Mouse (Mus musculus): ENCODE data around the gene Tnfaip8l2. TPM values are rescaled to one million over a fixed set of nuclear protein-coding genes. Genes with fewer than 3 reads are reported as not detected.

Tnfaip8l2 gene
- 2.1 and 4.1 TPM in 2 replicates for polyA plus RNA-seq (2014; fragmentation: Nextera tagmentation; extraction: Ambion mirVana)

DNA sequence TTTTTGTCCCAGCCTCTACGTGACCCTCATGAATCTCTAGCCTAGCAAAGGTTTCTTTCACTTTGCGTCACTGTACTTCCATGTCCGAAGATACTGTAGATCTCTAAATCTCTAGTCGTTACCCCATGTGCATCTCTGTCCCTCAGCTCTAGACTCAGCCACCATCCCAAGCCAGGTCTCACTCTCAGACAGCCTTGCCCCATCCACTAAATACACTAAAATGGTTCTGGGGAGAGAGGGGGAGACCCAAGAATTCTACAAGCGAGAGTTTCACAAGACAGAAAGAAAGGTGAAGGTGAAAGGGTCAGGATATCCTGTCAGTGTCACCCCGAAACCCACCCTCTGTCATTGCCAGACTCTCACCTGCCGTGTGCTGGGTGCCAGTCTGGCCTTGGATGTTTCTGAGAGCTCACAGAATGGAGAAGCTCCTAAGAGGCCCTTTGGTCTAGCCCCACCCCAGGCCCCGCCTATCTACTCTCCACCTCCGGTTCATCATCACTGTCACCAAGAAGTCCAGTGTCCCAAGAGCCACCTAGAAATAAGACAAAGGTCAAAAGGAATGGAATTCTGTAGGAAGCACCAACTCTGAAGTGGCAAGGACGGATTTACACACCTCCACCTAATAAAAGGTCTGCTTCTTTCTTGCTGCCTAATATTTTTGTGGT lies at the start of gene Tnfaip8l2:
Gene Tnfaip8l2, minus strand, starts transcription at position 409 of the 665 bp plus-strand sequence.
- 83% methylated on average over 10 of the region's 10 CpGs for WGBS
- Histone ChIP-seq H3K9me3 (ENCODE audit: control insufficient read depth, low read length) (no peaks in the 10 kb centered on the region), H3K27ac (ENCODE audit: low read depth, low read length) (no peak within 1 kb of the TSS), H3K4me1 (ENCODE audit: control insufficient read depth, insufficient read depth, low read length) (no peaks in the 10 kb centered on the region), H3K36me3 (ENCODE audit: control insufficient read depth, insufficient read depth, low read length) (0 out of 2 replicates have a peak, but pooled peaks cover 5% of the 10 kb centered on the region), H3K4me2 (ENCODE audit: low read depth, low read length) (no peak within 1 kb of the TSS), H3K9ac (replicated peaks; ENCODE audit: low read depth, low read length) (no peak within 1 kb of the TSS), H3K4me3 (ENCODE audit: low read depth, low read length) (no peak within 1 kb of the TSS), H3K27me3 (ENCODE audit: control insufficient read depth, insufficient read depth, low read length) (no peaks in the 10 kb centered on the region)
- no peak for ATAC-seq (ENCODE audit: low read depth)

DNA sequence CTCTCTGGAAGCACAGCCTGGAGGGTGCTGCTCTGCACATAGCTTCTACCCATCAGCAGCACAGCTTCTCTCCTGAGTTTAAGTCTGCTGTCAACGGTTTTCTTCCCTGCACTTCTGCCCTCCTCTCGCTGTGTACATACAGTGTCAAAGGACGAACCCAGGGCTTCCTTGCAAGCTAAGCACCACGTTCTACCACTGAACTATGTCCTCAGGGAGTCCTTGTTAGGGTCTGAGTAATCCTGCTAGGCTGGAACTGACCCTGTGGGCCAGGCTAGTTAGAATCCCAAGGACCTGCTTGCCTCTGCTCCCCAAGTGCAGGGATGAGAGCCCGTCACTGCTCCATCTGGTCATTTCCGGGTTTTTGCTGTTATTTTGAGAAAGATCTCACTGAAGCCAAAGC lies 44.7 kb upstream of the Tnfaip8l2 start:
- WGBS = 92% methylated on average over 6 of the region's 6 CpGs
- no peak for ATAC-seq (ENCODE audit: low read depth)

DNA sequence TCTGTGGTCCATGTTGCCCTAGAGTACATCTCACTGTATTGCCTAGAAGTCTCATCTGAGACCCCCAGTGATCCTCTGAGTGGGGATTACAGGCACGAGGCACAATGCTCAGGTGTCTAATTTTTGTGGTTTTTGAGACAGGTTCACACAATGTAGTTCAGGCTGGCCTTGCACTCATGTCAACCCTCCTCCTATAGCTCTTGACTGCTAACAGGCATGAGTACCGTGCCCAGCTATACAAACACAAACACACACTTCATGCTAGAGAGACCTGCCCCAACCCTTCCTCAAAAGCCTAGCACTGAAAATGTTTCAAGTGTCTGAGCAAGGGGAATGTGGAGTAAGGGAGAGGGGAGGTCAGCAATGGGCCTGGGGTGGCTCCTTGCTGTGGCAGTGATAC lies 43.9 kb upstream of the Tnfaip8l2 start:
- Histone ChIP-seq H3K9me3 (ENCODE audit: control insufficient read depth, low read length) (no peaks in the 10 kb centered on the region), H3K4me2 (ENCODE audit: low read depth, low read length) (no peak overlapping the region), H3K27me3 (ENCODE audit: control insufficient read depth, insufficient read depth, low read length) (no peaks in the 10 kb centered on the region), H3K9ac (replicated peaks; ENCODE audit: low read depth, low read length) (no peak overlapping the region), H3K36me3 (ENCODE audit: control insufficient read depth, insufficient read depth, low read length) (peaks cover 28% of the 10 kb centered on the region), H3K4me1 (ENCODE audit: control insufficient read depth, insufficient read depth, low read length) (no peaks in the 10 kb centered on the region), H3K4me3 (ENCODE audit: low read depth, low read length) (no peak overlapping the region), H3K27ac (ENCODE audit: low read depth, low read length) (no peak overlapping the region)
- no peak for ATAC-seq (ENCODE audit: low read depth)
- 94% methylated on average over 2 of the region's 2 CpGs for WGBS

More for the DNA sequence above, 44.7 kb upstream of the Tnfaip8l2 start:
- Histone ChIP-seq H3K27me3 (ENCODE audit: control insufficient read depth, insufficient read depth, low read length) (no peaks in the 10 kb centered on the region), H3K36me3 (ENCODE audit: control insufficient read depth, insufficient read depth, low read length) (peaks cover 28% of the 10 kb centered on the region), H3K27ac (ENCODE audit: low read depth, low read length) (no peak overlapping the region), H3K9me3 (ENCODE audit: control insufficient read depth, low read length) (no peaks in the 10 kb centered on the region), H3K4me1 (ENCODE audit: control insufficient read depth, insufficient read depth, low read length) (no peaks in the 10 kb centered on the region), H3K4me2 (ENCODE audit: low read depth, low read length) (no peak overlapping the region), H3K9ac (replicated peaks; ENCODE audit: low read depth, low read length) (no peak overlapping the region), H3K4me3 (ENCODE audit: low read depth, low read length) (no peak overlapping the region)

DNA sequence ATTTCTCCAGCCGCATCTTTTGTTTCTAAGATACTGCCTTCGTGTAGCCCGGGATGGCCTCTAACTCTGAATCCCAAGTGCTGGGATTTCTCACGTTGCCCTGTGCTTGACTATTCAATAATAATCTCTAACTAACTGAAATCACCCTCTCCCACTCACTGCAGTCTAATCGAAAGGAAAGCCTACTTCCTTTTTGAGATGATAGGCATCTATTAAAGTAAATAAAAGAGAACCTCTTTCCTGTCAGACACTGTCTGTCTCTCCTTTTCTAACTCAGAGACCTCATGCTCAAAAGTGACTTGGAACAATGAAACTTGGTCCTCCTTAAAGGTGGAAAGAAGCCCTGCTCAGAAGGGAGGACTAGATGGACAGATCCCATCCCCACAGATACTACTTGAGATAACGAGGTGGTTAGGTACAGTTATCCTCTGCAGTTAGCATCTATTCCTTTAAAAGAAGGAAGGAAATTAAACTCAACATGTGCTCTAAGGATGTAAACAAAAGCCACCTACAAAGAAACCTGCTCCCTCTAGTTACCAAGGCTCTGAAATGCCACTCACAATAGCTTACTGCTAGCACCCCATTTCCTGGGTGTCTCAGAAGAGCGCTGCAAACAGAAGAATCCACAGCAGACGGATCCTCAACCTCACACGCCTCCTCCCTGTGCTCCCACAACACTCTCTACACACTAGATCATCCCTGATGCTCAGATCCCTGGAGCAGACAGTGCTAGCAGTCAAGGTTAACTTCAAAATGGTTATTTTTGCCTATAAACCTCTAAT lies 42.8 kb upstream of the Tnfaip8l2 start:
- H3K4me2 ChIP-seq (ENCODE audit: low read depth, low read length) = no peak overlapping the region
- no peak for ATAC-seq (ENCODE audit: low read depth)
- no peak overlapping the region for H3K9ac ChIP-seq (replicated peaks; ENCODE audit: low read depth, low read length)
- no peak overlapping the region for H3K4me3 ChIP-seq (ENCODE audit: low read depth, low read length)
- no peaks in the 10 kb centered on the region for H3K9me3 ChIP-seq (ENCODE audit: control insufficient read depth, low read length)
- WGBS = 94% methylated on average over 9 of the region's 9 CpGs
- H3K36me3 ChIP-seq (ENCODE audit: control insufficient read depth, insufficient read depth, low read length) = peaks cover 28% of the 10 kb centered on the region
- no peaks in the 10 kb centered on the region for H3K27me3 ChIP-seq (ENCODE audit: control insufficient read depth, insufficient read depth, low read length)
- no peaks in the 10 kb centered on the region for H3K4me1 ChIP-seq (ENCODE audit: control insufficient read depth, insufficient read depth, low read length)
- H3K27ac ChIP-seq (ENCODE audit: low read depth, low read length) = no peak overlapping the region

DNA sequence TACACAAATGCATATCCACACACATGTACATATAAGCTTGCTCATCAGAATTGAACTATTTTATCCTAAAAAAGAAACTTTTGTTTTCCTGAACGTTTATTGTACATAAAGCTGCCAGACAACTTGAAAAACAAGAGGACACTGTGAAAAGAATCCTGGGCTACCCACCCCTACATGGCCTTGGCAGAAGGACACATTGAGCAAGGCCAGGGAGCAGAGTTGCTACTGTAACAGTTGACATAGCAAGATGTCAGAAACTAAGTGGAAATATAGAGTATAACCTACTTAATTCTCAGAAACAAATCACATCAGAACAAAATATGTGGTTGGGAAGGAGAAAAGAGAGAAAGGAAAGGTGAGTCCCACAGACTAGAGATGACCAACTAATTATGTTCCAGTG lies 39.7 kb upstream of the Tnfaip8l2 start:
- WGBS = 55% methylated on average over 1 of the region's 1 CpGs
- H3K4me2 ChIP-seq (ENCODE audit: low read depth, low read length) = no peak overlapping the region

DNA sequence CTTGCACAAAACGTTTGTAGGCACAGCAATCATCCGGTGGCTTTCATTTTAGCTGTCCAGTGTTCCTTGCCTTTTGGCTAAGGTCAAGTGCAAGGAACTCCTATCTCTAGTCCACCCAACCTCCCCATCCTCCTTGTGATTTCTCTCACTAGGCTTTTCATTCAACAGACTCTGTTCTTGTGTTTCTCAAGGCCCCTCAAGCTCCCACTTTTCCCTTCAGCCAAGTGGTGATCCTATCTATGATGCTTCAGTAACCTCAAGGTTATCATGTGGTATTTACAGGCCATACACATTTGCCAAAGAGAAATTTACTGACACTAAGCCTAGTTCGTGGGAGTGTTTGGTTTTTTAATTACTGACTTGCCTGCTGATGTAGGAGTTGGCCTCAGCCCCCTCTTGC lies 37.7 kb upstream of the Tnfaip8l2 start:
- no peaks in the 10 kb centered on the region for H3K27me3 ChIP-seq (ENCODE audit: control insufficient read depth, insufficient read depth, low read length)
- no peak overlapping the region for H3K4me2 ChIP-seq (ENCODE audit: low read depth, low read length)
- H3K4me3 ChIP-seq (ENCODE audit: low read depth, low read length) = no peak overlapping the region
- no peaks in the 10 kb centered on the region for H3K9me3 ChIP-seq (ENCODE audit: control insufficient read depth, low read length)
- H3K36me3 ChIP-seq (ENCODE audit: control insufficient read depth, insufficient read depth, low read length) = peaks cover 5% of the 10 kb centered on the region; the same call in 1 of the 2 replicates
- H3K27ac ChIP-seq (ENCODE audit: low read depth, low read length) = no peak overlapping the region
- no peak for ATAC-seq (ENCODE audit: low read depth)
- 81% methylated on average over 3 of the region's 3 CpGs for WGBS
- H3K4me1 ChIP-seq (ENCODE audit: control insufficient read depth, insufficient read depth, low read length) = no peaks in the 10 kb centered on the region
- H3K9ac ChIP-seq (replicated peaks; ENCODE audit: low read depth, low read length) = no peak overlapping the region

More for the DNA sequence above, 39.7 kb upstream of the Tnfaip8l2 start:
- Histone ChIP-seq H3K27ac (ENCODE audit: low read depth, low read length) (no peak overlapping the region), H3K9me3 (ENCODE audit: control insufficient read depth, low read length) (no peaks in the 10 kb centered on the region), H3K4me3 (ENCODE audit: low read depth, low read length) (no peak overlapping the region), H3K27me3 (ENCODE audit: control insufficient read depth, insufficient read depth, low read length) (no peaks in the 10 kb centered on the region), H3K9ac (replicated peaks; ENCODE audit: low read depth, low read length) (no peak overlapping the region), H3K4me1 (ENCODE audit: control insufficient read depth, insufficient read depth, low read length) (no peaks in the 10 kb centered on the region), H3K36me3 (ENCODE audit: control insufficient read depth, insufficient read depth, low read length) (peaks cover 10% of the 10 kb centered on the region)
- ATAC-seq (ENCODE audit: low read depth) = no peak

DNA sequence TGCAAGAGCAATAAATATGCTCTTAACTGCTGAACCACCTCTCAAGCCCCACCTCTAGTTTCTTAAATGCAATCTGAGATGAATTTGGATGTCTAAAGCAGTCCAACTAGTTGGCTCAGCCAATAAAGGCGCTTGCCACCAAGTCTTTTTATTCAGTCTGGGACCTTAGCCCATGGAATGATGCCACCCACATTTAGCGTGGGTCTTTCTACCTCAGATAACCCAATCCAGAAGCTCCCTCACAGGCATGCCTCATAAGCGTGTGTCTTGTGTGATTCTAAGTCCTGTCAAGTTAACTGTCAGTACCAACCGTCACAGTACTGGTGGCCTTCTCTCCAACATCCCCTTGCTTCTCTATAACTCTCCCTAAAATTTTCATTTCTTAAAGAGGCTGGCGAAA lies 36.8 kb upstream of the Tnfaip8l2 start:
- H3K27me3 ChIP-seq (ENCODE audit: control insufficient read depth, insufficient read depth, low read length) = no peaks in the 10 kb centered on the region
- WGBS = 90% methylated on average over 5 of the region's 5 CpGs
- H3K4me3 ChIP-seq (ENCODE audit: low read depth, low read length) = no peak overlapping the region
- H3K4me2 ChIP-seq (ENCODE audit: low read depth, low read length) = no peak overlapping the region
- H3K9ac ChIP-seq (replicated peaks; ENCODE audit: low read depth, low read length) = no peak overlapping the region
- peaks cover 5% of the 10 kb centered on the region; the same call in 1 of the 2 replicates for H3K36me3 ChIP-seq (ENCODE audit: control insufficient read depth, insufficient read depth, low read length)
- H3K9me3 ChIP-seq (ENCODE audit: control insufficient read depth, low read length) = no peaks in the 10 kb centered on the region
- no peak overlapping the region for H3K27ac ChIP-seq (ENCODE audit: low read depth, low read length)
- H3K4me1 ChIP-seq (ENCODE audit: control insufficient read depth, insufficient read depth, low read length) = peaks cover under 1% of the 10 kb centered on the region; the same call in 1 of the 2 replicates
- ATAC-seq (ENCODE audit: low read depth) = no peak

DNA sequence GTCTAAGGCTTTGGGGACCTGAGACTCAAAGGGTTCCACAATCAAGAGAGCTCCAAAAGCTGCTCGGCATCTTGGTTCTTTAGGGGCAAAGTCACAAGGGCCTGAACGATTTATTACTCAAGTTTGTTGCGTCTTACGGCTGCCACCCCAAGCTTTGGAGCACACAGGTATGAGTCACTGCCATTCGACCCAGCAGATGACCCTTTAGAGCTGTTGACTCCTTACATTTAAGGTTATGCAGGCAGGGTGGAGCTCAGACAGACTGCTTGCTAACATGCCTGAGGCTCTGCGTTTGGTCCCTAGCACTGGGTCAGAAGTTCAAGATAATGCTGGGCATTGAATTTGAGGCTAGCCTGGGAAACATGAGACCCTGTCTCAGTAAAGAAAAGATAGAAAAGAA lies 35.4 kb upstream of the Tnfaip8l2 start:
- ATAC-seq (ENCODE audit: low read depth) = no peak
- Histone ChIP-seq H3K4me3 (ENCODE audit: low read depth, low read length) (no peak overlapping the region), H3K9me3 (ENCODE audit: control insufficient read depth, low read length) (no peaks in the 10 kb centered on the region), H3K4me2 (ENCODE audit: low read depth, low read length) (no peak overlapping the region), H3K27ac (ENCODE audit: low read depth, low read length) (no peak overlapping the region), H3K36me3 (ENCODE audit: control insufficient read depth, insufficient read depth, low read length) (peaks cover 8% of the 10 kb centered on the region), H3K4me1 (ENCODE audit: control insufficient read depth, insufficient read depth, low read length) (peaks cover 7% of the 10 kb centered on the region; the same call in 1 of the 2 replicates), H3K9ac (replicated peaks; ENCODE audit: low read depth, low read length) (no peak overlapping the region), H3K27me3 (ENCODE audit: control insufficient read depth, insufficient read depth, low read length) (no peaks in the 10 kb centered on the region)
- WGBS = 80% methylated on average over 6 of the region's 6 CpGs

DNA sequence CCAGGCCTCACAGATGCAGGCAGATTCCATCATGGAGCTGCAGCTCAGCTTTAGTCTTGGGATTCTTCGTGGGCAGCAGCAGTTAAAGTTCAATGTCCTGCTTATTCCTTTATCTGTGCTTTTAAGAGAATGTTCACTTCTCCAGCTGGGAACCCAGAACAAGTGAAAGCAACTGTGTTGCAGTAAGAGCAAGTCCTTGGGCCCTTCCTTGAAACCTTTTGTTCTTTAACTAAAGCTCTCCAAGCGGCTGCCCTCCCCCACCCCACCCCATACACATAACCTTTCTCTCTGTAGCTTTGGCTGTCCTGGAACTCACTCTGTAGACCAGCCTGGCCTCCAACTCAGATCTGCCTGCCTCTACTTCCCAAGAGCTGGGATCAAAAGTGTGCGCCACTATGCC lies 34.3 kb upstream of the Tnfaip8l2 start:
- Histone ChIP-seq H3K4me2 (ENCODE audit: low read depth, low read length) (no peak overlapping the region), H3K4me1 (ENCODE audit: control insufficient read depth, insufficient read depth, low read length) (peaks cover 9% of the 10 kb centered on the region; the same call in 1 of the 2 replicates), H3K27ac (ENCODE audit: low read depth, low read length) (no peak overlapping the region), H3K9me3 (ENCODE audit: control insufficient read depth, low read length) (no peaks in the 10 kb centered on the region), H3K36me3 (ENCODE audit: control insufficient read depth, insufficient read depth, low read length) (peaks cover 17% of the 10 kb centered on the region), H3K27me3 (ENCODE audit: control insufficient read depth, insufficient read depth, low read length) (0 out of 2 replicates have a peak, but pooled peaks cover 3% of the 10 kb centered on the region), H3K4me3 (ENCODE audit: low read depth, low read length) (no peak overlapping the region), H3K9ac (replicated peaks; ENCODE audit: low read depth, low read length) (no peak overlapping the region)
- WGBS = 69% methylated on average over 3 of the region's 3 CpGs
- no peak for ATAC-seq (ENCODE audit: low read depth)
